Mouse (Mus musculus) testis, adult 2 months (tissue): ENCODE measurements at regions not wholly inside any gene's neighbourhood (a gene's known extent, or its start where the extent isn't known, plus 50 kb on each side); places are given as distances from the start of the nearest gene placed in this dataset.

ENCODE experiments used
- CTCF ChIP-seq: fragments of 200-500 bp; IDR thresholded peaks from 2 replicates; pipeline ENCODE4 v1.5.1; 2012; ENCODE audit warnings: low read depth, mild to moderate bottlenecking, inconsistent platforms, low read length, moderate library complexity; ENCODE audit not compliant: control insufficient read depth, insufficient read depth, insufficient replicate concordance
- POLR2A ChIP-seq: fragments of 200-500 bp; IDR thresholded peaks from 2 replicates; pipeline ENCODE4 v1.6.1; 2012; ENCODE audit warnings: low read depth, mild to moderate bottlenecking, inconsistent platforms, low read length, moderate library complexity; ENCODE audit not compliant: control insufficient read depth

- TF ChIP-seq CTCF (no peak), POLR2A (no peak)
Observed at GRCm38 (mm10) chr15:74258610-74259009, 377.5 kb downstream of the Mroh4 start.
